Mouse (Mus musculus) bone marrow macrophage, adult 2 months (primary cell): Measurements from ENCODE around the gene Sv2c.

ENCODE experiments used
- CTCF ChIP-seq: IDR thresholded peaks from 2 replicates; pipeline ENCODE4 v1.5.1; 2012; ENCODE audit warnings: low read depth, mild to moderate bottlenecking, low read length, moderate library complexity
- POLR2A ChIP-seq: IDR thresholded peaks from 2 replicates; pipeline ENCODE4 v1.6.1; 2012; ENCODE audit warnings: mild to moderate bottlenecking, low read depth, low read length, borderline replicate concordance

- TF ChIP-seq CTCF (no peak), POLR2A (no peak)
Observed at GRCm38 (mm10) chr13:96002475-96002874, 129.9 kb downstream of the Sv2c start.
